Mouse (Mus musculus) Patski (cell line): Measurements from ENCODE around the gene B3gntl1. TPM values are rescaled to one million over a fixed set of nuclear protein-coding genes. Genes with fewer than 3 reads are reported as not detected.
"Not testable (repeated sequence)": the region's sequence is repeated elsewhere in the genome, so short reads cannot be mapped to it uniquely, and the experiment has no call there.

ENCODE experiments used
- ATAC-seq: fragments of 100-300 bp; one replicate; pipeline ENCODE4 v1.8.0; 2021
- CTCF ChIA-PET: fragments of 350-600 bp; sonication (Branson Sonifier 250); formaldehyde crosslinking; loops from one replicate; lab custom pipeline; 2022; ENCODE audit warnings: inconsistent platforms; lab: Charles Lee
- POLR2A ChIA-PET: fragments of 350-600 bp; sonication (Branson Sonifier 250); formaldehyde crosslinking; loops from one replicate; lab custom pipeline; 2022; ENCODE audit warnings: antibody characterized with exemption, inconsistent platforms; lab: Charles Lee
- DNase-seq: peaks from one replicate; pipeline ENCODE4 v3.0.0-alpha.2; 2011; ENCODE audit warnings: low read depth, low spot score
- H3K27me3 ChIP-seq: fragments of 371-371 bp; one replicate; pipeline ENCODE4 v1.5.1; 2021
- CTCF ChIP-seq: fragments of 100-300 bp; IDR thresholded peaks from one replicate; pipeline ENCODE4 v1.5.1; 2021
- in situ Hi-C: fragments of 300-500 bp; cut with MboI; formaldehyde crosslinking; loops from 3 replicates; pipeline ENCODE4 v1.11.1; 2018; ENCODE audit warnings: low pct_unique_long_range_greater_than_20kb, mixed read lengths
- polyA plus RNA-seq: library from polyadenylated mRNA; unstranded; gene quantifications from one replicate; pipeline ENCODE4 v1.2.3, GENCODE M21; 2021

The B3gntl1 gene
- polyA plus RNA-seq, 1 experiment from 2014 or later = 9.4 TPM

DNA sequence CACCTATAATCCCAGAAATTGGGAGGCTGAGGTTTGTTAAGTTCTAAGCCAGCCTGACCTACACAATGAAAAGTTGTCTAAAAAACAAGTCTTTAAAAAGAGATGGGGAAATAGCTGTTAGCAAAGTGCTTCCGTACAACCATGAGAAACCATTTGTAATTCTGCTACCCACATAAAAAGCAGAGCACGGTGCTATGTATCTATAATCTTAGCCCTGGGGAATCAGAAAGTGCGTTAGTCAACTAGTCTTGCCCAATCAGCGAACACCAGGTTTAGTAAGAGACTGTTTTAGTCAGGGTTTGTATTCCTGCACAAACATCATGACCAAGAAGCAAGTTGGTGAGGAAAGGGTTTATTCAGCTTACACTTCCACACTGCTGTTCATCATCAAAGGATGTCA lies 5.4 kb downstream of the B3gntl1 start:
- ChIA-PET POLR2A (interaction anchor here (0.6 kb wide), 1 partner anchor 28 kb away, joined by 9 read pairs; no protein-coding TSS in a partner anchor), CTCF (interaction anchor here (1.4 to 2.0 kb wide), 2 partner anchors 13 to 34 kb away, joined by 4 to 5 read pairs; partner anchors contain the start of gene Metrnl)
- no peaks in the 10 kb centered on the region for H3K27me3 ChIP-seq
- no peak for TF ChIP-seq CTCF
- DNase-seq = no peak
- in situ Hi-C loops = no loop called here
- ATAC-seq = no peak

DNA sequence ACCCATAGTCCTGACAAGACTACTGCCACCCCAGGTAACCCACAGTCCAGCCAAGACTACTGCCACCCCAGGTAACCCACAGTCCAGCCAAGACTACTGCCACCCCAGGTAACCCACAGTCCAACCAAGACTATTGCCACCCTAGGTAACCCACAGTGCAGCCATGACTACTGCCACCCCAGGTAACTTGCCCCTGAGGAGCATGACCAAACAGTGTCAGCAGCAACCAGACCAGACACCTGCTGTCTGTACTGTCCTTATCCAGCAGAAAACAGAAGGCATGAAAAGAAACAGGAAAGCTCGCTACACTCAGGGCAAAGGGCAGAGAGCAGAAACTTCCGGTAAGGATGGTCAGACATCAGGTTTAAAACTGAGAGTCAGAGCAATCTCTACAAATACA lies 11.8 kb downstream of the B3gntl1 start:
- no peak for TF ChIP-seq CTCF
- ChIA-PET CTCF (no interaction called here), POLR2A (no interaction called here)
- in situ Hi-C loops = no loop called here
- H3K27me3 ChIP-seq = no peaks in the 10 kb centered on the region
- no peak for ATAC-seq
- no peak for DNase-seq

DNA sequence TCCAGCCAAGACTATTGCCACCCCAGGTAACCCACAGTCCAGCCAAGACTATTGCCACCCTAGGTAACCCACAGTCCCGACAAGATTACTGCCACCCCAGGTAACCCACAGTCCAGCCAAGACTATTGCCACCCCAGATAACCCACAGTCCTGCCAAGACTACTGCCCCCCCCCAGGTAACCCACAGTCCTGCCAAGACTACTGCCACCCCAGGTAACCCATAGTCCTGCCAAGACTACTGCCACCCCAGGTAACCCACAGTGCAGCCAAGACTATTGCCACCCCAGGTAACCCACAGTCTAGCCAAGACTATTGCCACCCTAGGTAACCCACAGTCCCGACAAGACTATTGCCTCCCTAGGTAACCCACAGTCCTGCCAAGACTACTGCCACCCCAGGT lies 12.3 kb downstream of the B3gntl1 start:
- CTCF ChIA-PET = interaction anchor here (1.6 kb wide), 1 partner anchor 78 kb away, joined by 3 read pairs; no protein-coding TSS in a partner anchor
- POLR2A ChIA-PET, H3K27me3 ChIP-seq, in situ Hi-C loops, ATAC-seq, DNase-seq: not testable (repeated sequence)

DNA sequence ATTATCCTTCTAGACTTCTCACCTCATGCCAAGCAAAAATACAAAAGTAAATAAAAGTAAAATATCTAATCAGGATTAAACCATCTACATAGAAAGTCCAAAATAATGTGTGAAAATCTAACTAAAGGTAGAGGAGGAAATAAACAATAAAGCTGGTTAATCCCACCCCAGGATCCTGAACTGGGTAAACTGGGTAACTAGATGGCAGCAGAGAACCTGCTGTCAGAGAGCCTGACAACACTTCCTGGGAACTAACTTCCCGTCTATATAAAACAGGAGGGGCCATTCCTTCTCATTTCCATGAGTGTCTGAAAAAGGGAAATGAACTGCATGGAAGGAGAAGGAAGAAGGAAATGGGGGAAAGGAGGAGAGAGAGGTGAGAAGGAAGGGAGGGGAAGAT lies 14.8 kb downstream of the B3gntl1 start:
- in situ Hi-C loops = no loop called here
- no peaks in the 10 kb centered on the region for H3K27me3 ChIP-seq
- ATAC-seq = no peak
- CTCF ChIA-PET = no interaction called here
- POLR2A ChIA-PET = no interaction called here
- no peak for TF ChIP-seq CTCF
- no peak for DNase-seq

DNA sequence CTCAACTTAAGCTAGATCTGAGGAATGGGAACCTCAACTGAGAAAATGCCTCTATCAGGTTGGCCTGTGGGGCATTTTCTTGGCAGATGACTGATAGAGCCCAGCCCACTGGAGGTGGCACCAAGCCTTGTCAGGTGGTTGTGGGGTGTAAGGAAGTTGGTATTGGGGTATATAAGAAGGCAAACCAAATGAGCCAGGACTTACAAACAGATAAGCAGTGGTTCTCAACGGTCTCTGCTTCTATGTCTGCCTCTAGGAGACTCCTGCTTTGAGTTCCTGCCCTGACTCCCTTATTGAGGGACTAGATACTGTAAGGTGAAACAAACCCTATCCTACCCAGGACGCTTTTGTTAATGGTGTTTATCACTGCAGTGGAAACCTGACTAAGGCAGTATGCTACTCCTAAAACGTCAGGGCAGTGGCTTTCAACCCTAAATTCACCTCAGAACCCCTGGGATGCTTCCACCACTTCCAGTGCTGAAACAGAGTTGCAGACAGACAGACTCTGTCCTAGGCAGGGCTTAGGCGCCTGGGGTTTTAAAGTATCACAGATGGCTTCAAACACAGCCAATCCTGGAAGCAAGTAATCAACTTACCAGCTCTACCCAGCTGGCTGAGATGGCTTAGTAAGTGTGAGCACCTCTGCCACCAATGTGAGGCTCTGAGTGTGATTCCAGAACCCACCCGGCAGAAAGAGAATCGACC lies 17.0 kb downstream of the B3gntl1 start:
- ATAC-seq = no peak
- no peaks in the 10 kb centered on the region for H3K27me3 ChIP-seq
- no peak for TF ChIP-seq CTCF
- in situ Hi-C loops = no loop called here
- no peak for DNase-seq
- CTCF ChIA-PET = no interaction called here
- POLR2A ChIA-PET = no interaction called here

DNA sequence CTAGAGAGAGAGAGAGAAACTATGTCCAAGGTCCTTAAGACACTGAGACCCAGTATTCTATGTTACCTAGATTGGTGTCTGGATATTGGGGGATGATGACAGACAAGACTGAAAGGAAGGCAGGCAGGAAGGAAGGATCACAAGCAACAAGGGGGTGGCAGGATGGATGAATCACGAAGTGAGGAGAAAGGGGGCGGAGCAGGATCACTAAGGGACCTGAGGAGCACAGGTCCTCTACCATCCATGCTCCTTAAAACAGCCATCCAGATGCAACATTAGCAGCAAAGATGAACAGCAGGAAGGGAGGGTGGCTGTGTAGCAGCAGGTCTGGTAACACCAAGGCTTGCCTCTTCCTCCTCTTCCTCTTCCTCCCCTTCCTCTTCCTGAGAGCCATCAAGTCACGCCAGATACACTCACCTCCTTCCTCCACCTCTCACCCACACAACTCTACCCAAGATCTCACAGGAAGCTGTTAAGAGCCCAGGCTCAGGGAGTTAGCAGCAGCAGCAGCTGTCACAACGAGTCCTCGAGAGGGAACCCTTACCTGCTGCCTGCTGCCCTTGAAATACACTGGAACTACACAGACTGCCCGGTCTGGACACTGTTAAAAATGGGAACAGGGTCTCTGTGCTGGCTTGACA lies 17.7 kb downstream of the B3gntl1 start:
- no peaks in the 10 kb centered on the region for H3K27me3 ChIP-seq
- in situ Hi-C loops = no loop called here
- ChIA-PET CTCF (no interaction called here), POLR2A (no interaction called here)
- ATAC-seq = no peak
- no peak for TF ChIP-seq CTCF
- no peak for DNase-seq

DNA sequence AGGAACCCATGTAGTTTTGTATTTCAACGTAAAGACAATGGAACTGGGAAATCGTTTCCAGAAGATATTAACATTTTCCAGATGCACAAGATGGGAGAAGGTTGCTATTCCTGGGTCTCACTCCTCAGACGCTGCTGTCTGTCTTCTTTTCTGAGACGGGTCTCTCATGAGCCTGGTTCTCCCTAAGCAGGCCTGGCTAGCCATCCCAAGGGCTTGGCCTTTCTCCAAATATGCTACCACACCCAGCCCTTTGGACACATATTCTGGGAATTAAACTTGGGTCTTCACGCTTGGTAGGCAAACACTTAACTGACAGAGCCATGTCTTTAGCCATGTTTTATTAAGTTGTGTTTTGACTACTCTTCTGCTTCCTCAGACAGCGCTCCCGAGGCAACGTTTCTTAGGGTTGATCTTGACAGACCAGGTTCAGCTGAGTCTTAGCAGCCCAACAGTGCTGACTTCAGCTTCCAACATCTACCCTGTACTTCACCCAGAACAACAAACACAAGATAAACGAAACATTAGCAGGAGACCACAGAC lies 18.5 kb downstream of the B3gntl1 start:
- in situ Hi-C loops = no loop called here
- POLR2A ChIA-PET = no interaction called here
- TF ChIP-seq CTCF = no peak
- H3K27me3 ChIP-seq = no peaks in the 10 kb centered on the region
- ATAC-seq (no peak), DNase-seq (no peak)
- CTCF ChIA-PET = interaction anchor here (1.4 kb wide), 1 partner anchor 13 kb away, joined by 4 read pairs; no protein-coding TSS in a partner anchor

DNA sequence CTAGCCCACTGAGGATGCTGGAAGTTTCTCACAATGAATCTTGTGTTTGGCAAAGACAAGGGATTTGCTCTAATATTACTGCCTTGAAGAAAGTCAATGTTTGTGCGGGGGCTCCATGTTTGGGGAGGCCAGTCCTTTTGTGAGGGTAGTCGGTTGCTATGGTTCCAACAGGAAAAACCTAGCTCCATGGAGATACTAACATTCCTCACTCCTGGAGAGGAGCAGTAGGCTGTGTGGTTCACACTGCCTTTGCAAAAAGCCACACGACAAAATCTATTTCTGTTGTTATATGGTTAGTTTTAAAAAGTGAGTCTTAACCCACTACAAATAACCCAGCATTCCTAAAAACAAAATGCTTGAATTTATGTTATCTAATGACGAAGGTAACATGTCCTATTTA lies 19.3 kb downstream of the B3gntl1 start:
- no peak for TF ChIP-seq CTCF
- in situ Hi-C loops = no loop called here
- DNase-seq (no peak), ATAC-seq (no peak)
- ChIA-PET CTCF (interaction anchor here (1.4 kb wide), 1 partner anchor 14 kb away, joined by 4 read pairs; no protein-coding TSS in a partner anchor), POLR2A (no interaction called here)
- H3K27me3 ChIP-seq = no peaks in the 10 kb centered on the region

DNA sequence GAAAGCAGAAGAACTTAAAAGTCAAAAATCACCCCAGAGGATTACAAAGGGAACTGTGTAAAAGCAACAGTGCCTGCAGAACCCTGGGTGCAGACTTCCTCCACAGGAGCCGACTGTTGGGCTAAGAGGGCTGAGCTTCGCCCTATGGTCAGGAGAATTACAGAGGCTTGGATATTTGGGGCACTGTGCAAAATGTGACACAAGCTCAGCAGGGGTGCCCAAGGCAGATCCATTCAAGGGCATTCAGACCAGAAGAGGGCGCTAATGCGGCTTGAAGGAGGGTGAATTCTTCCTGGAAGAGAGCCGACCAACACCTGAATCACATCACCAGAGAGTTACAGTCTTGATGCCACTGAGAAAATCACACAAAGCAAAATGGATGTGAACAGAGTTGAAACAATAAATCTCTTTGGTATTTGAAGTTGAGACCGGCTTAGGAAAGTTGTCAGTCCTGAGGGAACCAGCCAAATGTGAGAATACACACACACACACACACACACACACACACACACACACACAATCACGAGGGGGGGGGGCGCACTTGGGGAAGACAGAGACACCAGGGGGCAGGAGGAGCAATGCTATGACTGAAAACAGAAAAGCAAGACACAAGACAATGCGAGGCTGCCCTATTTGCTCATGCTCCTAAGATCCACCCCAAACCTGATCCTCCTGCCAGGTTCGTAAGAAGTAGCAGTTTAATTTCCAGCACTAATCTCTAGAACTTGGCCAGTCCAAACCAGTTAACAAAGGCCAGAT lies 20.2 kb downstream of the B3gntl1 start:
- in situ Hi-C loops = no loop called here
- ATAC-seq (no peak), DNase-seq (no peak)
- POLR2A ChIA-PET = no interaction called here
- peak; percentile 78 for TF ChIP-seq CTCF
- no peaks in the 10 kb centered on the region for H3K27me3 ChIP-seq
- CTCF ChIA-PET = no interaction called here

DNA sequence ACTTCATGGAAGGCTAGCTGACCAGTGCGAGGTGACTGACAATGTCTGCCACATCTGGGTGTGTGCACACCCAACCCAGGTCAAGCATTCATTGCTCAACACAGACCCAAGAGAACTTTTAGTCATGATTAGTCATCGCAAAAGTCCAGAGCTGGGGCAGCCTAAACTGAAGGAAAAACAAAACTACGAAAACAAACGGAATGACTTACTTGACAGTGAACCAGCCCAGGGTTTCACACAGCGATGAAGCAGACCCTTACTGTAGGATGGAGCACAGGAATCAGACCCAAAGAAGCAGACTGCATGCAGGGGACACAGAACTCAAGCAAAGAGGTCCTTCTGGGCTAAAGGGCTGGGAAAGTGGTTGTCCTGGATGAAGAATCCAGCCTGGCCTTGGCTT lies 21.0 kb downstream of the B3gntl1 start:
- no peaks in the 10 kb centered on the region for H3K27me3 ChIP-seq
- no peak for DNase-seq
- CTCF ChIA-PET = interaction anchor here (0.9 kb wide), 1 partner anchor 14 kb away, joined by 3 read pairs; no protein-coding TSS in a partner anchor
- in situ Hi-C loops = no loop called here
- peak; percentile 58 for ATAC-seq
- POLR2A ChIA-PET = no interaction called here
- no peak for TF ChIP-seq CTCF
